Mouse (Mus musculus): Measurements from ENCODE around the gene Il5. TPM values are rescaled to one million over a fixed set of nuclear protein-coding genes. Genes with fewer than 3 reads are reported as not detected.

The Il5 gene
- total RNA-seq, 1 experiment, result not detected

GRCm38 (mm10) chr11:53762426-53762825 lies 41.8 kb downstream of the Il5 start:
- 0 out of 2 replicates have a peak overlapping the region, but pooled peaks have one; percentile 67 for H3K9ac ChIP-seq (ENCODE audit: insufficient read depth, low read depth, low read length, poor library complexity, severe bottlenecking)
- in situ Hi-C loops (cut with MboI; ENCODE audit: low sequenced_read_pairs in 2 of 2, unreplicated experiment in 2 of 2), result no loop called here
- DNase-seq (ENCODE audit: low read depth, low spot score), result no peak
- H3K4me3 ChIP-seq (ENCODE audit: insufficient read depth in 1 of 2, low read depth in 1 of 2, low read length in 2 of 2, poor library complexity in 1 of 2, severe bottlenecking in 1 of 2), result peak overlapping the region; percentile 41 to 48
- TF ChIP-seq ZC3H11A (IDR thresholded peaks at IDR 0.05; ENCODE audit: borderline replicate concordance, low read depth, low read length) (no peak), MAFK (IDR thresholded peaks at IDR 0.05; ENCODE audit: insufficient read depth, low read depth, low read length) (no peak), CHD2 (IDR thresholded peaks at IDR 0.05; ENCODE audit: low read depth, low read length) (no peak), HCFC1 (IDR thresholded peaks at IDR 0.05; ENCODE audit: borderline replicate concordance, insufficient read depth, low read length) (no peak), ZNF384 (IDR thresholded peaks at IDR 0.05; ENCODE audit: low read depth, low read length) (no peak)
- no peaks in the 10 kb centered on the region for H3K36me3 ChIP-seq (ENCODE audit: control insufficient read depth, insufficient read depth, low read length, poor library complexity, severe bottlenecking)
- H3K27ac ChIP-seq (ENCODE audit: insufficient read depth, low read depth, low read length, poor library complexity, severe bottlenecking), result peak overlapping the region; percentile 47; the same call in 1 of the 2 replicates
- H3K4me1 ChIP-seq (ENCODE audit: control insufficient read depth in 2 of 2, insufficient read depth in 2 of 2, low read length in 2 of 2, poor library complexity in 1 of 2), result peaks cover 21 to 49% of the 10 kb centered on the region in 2 experiments
- no peaks in the 10 kb centered on the region for H3K9me3 ChIP-seq (ENCODE audit: control insufficient read depth, insufficient read depth, low read depth, low read length)

- DNase-seq (ENCODE audit: low read depth, low spot score), result no peak
- H3K36me3 ChIP-seq (ENCODE audit: control insufficient read depth, insufficient read depth, low read length, poor library complexity, severe bottlenecking), result no peaks in the 10 kb centered on the region
- peak overlapping the region; percentile 41 to 48 for H3K4me3 ChIP-seq (ENCODE audit: insufficient read depth in 1 of 2, low read depth in 1 of 2, low read length in 2 of 2, poor library complexity in 1 of 2, severe bottlenecking in 1 of 2)
- in situ Hi-C loops (cut with MboI; ENCODE audit: low sequenced_read_pairs in 2 of 2, unreplicated experiment in 2 of 2), result no loop called here
- TF ChIP-seq MAFK (IDR thresholded peaks at IDR 0.05; ENCODE audit: insufficient read depth, low read depth, low read length), result no peak
- TF ChIP-seq ZNF384 (IDR thresholded peaks at IDR 0.05; ENCODE audit: low read depth, low read length), result no peak
- TF ChIP-seq CHD2 (IDR thresholded peaks at IDR 0.05; ENCODE audit: low read depth, low read length), result no peak
- peaks cover 21 to 49% of the 10 kb centered on the region in 2 experiments for H3K4me1 ChIP-seq (ENCODE audit: control insufficient read depth in 2 of 2, insufficient read depth in 2 of 2, low read length in 2 of 2, poor library complexity in 1 of 2)
- H3K27ac ChIP-seq (ENCODE audit: insufficient read depth, low read depth, low read length, poor library complexity, severe bottlenecking), result peak overlapping the region; percentile 47; the same call in 1 of the 2 replicates
- no peaks in the 10 kb centered on the region for H3K9me3 ChIP-seq (ENCODE audit: control insufficient read depth, insufficient read depth, low read depth, low read length)
- H3K9ac ChIP-seq (ENCODE audit: insufficient read depth, low read depth, low read length, poor library complexity, severe bottlenecking), result peak overlapping the region; percentile 67; the same call in 1 of the 2 replicates
Observed at GRCm38 (mm10) chr11:53762827-53763495, 42.4 kb downstream of the Il5 start.

GRCm38 (mm10) chr11:53763496-53764140 lies 43.0 kb downstream of the Il5 start:
- DNase-seq (ENCODE audit: low read depth, low spot score), result no peak
- peak overlapping the region; percentile 41 to 48 for H3K4me3 ChIP-seq (ENCODE audit: insufficient read depth in 1 of 2, low read depth in 1 of 2, low read length in 2 of 2, poor library complexity in 1 of 2, severe bottlenecking in 1 of 2)
- H3K4me1 ChIP-seq (ENCODE audit: control insufficient read depth in 2 of 2, insufficient read depth in 2 of 2, low read length in 2 of 2, poor library complexity in 1 of 2), result peaks cover 21 to 46% of the 10 kb centered on the region in 2 experiments
- no peaks in the 10 kb centered on the region for H3K9me3 ChIP-seq (ENCODE audit: control insufficient read depth, insufficient read depth, low read depth, low read length)
- peak overlapping the region; percentile 67 for H3K9ac ChIP-seq (ENCODE audit: insufficient read depth, low read depth, low read length, poor library complexity, severe bottlenecking)
- no peaks in the 10 kb centered on the region for H3K36me3 ChIP-seq (ENCODE audit: control insufficient read depth, insufficient read depth, low read length, poor library complexity, severe bottlenecking)
- H3K27ac ChIP-seq (ENCODE audit: insufficient read depth, low read depth, low read length, poor library complexity, severe bottlenecking), result peak overlapping the region; percentile 66
- in situ Hi-C loops (cut with MboI; ENCODE audit: low sequenced_read_pairs in 2 of 2, unreplicated experiment in 2 of 2), result no loop called here
- TF ChIP-seq CHD2 (IDR thresholded peaks at IDR 0.05; ENCODE audit: low read depth, low read length), result no peak

DNA sequence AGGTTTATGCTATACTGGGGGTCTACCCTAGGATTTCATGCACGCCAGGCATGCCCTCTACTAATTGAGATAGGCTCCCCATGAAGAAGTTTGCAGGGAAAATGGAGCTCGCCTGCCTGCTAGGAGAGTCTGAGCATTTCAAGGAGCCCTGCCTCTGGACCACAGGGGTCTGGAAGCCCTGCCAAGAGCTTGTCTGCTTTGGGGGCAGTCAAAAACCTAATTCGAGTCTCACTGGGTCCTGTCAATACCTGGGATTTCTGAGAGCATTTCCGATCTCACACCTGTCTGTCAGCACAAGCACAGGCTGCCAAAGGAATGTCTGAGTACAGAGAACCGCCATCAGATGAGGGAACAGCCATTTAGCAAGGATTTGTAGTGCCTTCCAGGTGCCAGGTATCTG lies 44.0 kb downstream of the Il5 start:
- Histone ChIP-seq H3K4me3 (ENCODE audit: insufficient read depth in 1 of 2, low read depth in 1 of 2, low read length in 2 of 2, poor library complexity in 1 of 2, severe bottlenecking in 1 of 2) (no peak overlapping the region), H3K9ac (ENCODE audit: insufficient read depth, low read depth, low read length, poor library complexity, severe bottlenecking) (no peak overlapping the region), H3K27ac (ENCODE audit: insufficient read depth, low read depth, low read length, poor library complexity, severe bottlenecking) (no peak overlapping the region), H3K9me3 (ENCODE audit: control insufficient read depth, insufficient read depth, low read depth, low read length) (no peaks in the 10 kb centered on the region), H3K4me1 (ENCODE audit: control insufficient read depth in 2 of 2, insufficient read depth in 2 of 2, low read length in 2 of 2, poor library complexity in 1 of 2) (peaks cover 20 to 48% of the 10 kb centered on the region in 2 experiments), H3K36me3 (ENCODE audit: control insufficient read depth, insufficient read depth, low read length, poor library complexity, severe bottlenecking) (no peaks in the 10 kb centered on the region)
- in situ Hi-C loops (cut with MboI; ENCODE audit: low sequenced_read_pairs in 2 of 2, unreplicated experiment in 2 of 2), result no loop called here
- DNase-seq (ENCODE audit: low read depth, low spot score), result no peak
- TF ChIP-seq CHD2 (IDR thresholded peaks at IDR 0.05; ENCODE audit: low read depth, low read length) (no peak), ZNF384 (IDR thresholded peaks at IDR 0.05; ENCODE audit: low read depth, low read length) (no peak), ZC3H11A (IDR thresholded peaks at IDR 0.05; ENCODE audit: borderline replicate concordance, low read depth, low read length) (no peak), HCFC1 (IDR thresholded peaks at IDR 0.05; ENCODE audit: borderline replicate concordance, insufficient read depth, low read length) (no peak)
